Mouse (Mus musculus) adipocyte (in vitro differentiated cells): Measurements from ENCODE around the gene Fabp2.

ENCODE experiments used
- DNase-seq: peaks from one replicate; pipeline ENCODE4 v3.0.0-alpha.2; 2016; ENCODE audit warnings: low spot score

The Fabp2 gene

GRCm38 (mm10) chr3:122894772-122895171 lies at the start of gene Fabp2:
Fabp2 (plus strand) TSS chr3:122895072.
- DNase-seq, result no peak

- DNase-seq, result no peak
Measured at GRCm38 (mm10) chr3:122848410-122849034, 46.4 kb upstream of the Fabp2 start.

- no peak for DNase-seq
Measured at GRCm38 (mm10) chr3:122855149-122855548, 39.7 kb upstream of the Fabp2 start.

GRCm38 (mm10) chr3:122859829-122860228 lies 35.0 kb upstream of the Fabp2 start:
- DNase-seq, result peak; percentile 54

GRCm38 (mm10) chr3:122860573-122861498 lies 34.0 kb upstream of the Fabp2 start:
- DNase-seq, result no peak

GRCm38 (mm10) chr3:122865092-122865491 lies 29.8 kb upstream of the Fabp2 start:
- DNase-seq, result peak; percentile 17

GRCm38 (mm10) chr3:122868270-122868669 lies 26.6 kb upstream of the Fabp2 start:
- no peak for DNase-seq

- DNase-seq, result no peak
Measured at GRCm38 (mm10) chr3:122871596-122871995, 23.3 kb upstream of the Fabp2 start.

- DNase-seq, result no peak
Measured at GRCm38 (mm10) chr3:122876870-122877269, 18.0 kb upstream of the Fabp2 start.

GRCm38 (mm10) chr3:122877543-122877942 lies 17.3 kb upstream of the Fabp2 start:
- no peak for DNase-seq

GRCm38 (mm10) chr3:122878705-122879315 lies 16.1 kb upstream of the Fabp2 start:
- DNase-seq, result no peak

GRCm38 (mm10) chr3:122887505-122888301 lies 7.2 kb upstream of the Fabp2 start:
- no peak for DNase-seq

GRCm38 (mm10) chr3:122888371-122888819 lies 6.5 kb upstream of the Fabp2 start:
- peak; percentile 60 for DNase-seq

GRCm38 (mm10) chr3:122895189-122895731 lies 388 bp downstream of the Fabp2 start:
- no peak for DNase-seq

GRCm38 (mm10) chr3:122898254-122898653 lies 3.4 kb downstream of the Fabp2 start:
- no peak for DNase-seq

- peak; percentile 72 for DNase-seq
Measured at GRCm38 (mm10) chr3:122903746-122904433, 9.0 kb downstream of the Fabp2 start.

- DNase-seq, result no peak
Measured at GRCm38 (mm10) chr3:122907841-122908240, 13.0 kb downstream of the Fabp2 start.

- DNase-seq, result no peak
Measured at GRCm38 (mm10) chr3:122915493-122915892, 20.6 kb downstream of the Fabp2 start.

- no peak for DNase-seq
Measured at GRCm38 (mm10) chr3:122916191-122916680, 21.4 kb downstream of the Fabp2 start.

GRCm38 (mm10) chr3:122918672-122919071 lies 23.8 kb downstream of the Fabp2 start:
- DNase-seq, result no peak

- DNase-seq, result no peak
Measured at GRCm38 (mm10) chr3:122919260-122919659, 24.4 kb downstream of the Fabp2 start, which contains the start of gene Gm10959. Gm10959 (minus strand) TSS chr3:122919360.
